Comparison of ENCODE assay signal across 28 mouse cellular contexts in the genomic region with DNA sequence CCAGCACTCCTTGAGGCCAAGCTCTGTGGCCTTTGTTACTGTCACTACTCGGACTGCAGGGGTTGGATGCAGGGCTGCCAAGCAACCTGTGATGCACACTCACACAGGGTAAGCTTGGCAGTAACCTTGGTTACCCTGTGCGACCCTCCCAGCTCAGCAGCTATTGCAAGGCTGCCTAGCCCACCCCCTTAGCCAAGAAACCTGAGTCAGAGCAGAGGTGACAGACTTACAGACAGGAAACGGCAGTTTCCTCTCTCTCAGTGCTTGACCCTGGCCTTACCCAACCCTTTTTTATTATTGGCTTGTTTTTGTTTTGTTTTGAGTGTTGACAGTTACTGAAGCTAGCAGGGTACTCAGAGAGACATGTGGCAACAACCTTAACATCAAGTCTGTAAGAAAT. TPM values are rescaled to one million over a fixed set of nuclear protein-coding genes. Genes with fewer than 3 reads are reported as not detected.
A peak's percentile ranks its signal among the peaks of the same experiment; 100 is the strongest.
DNase-seq lines count a peak whose midpoint lies in the region; ATAC-seq lines count a peak whose summit lies in the region.
"Had no signal": no experiment of that assay in that cellular context is flagged by ENCODE, and none has a peak within 500 bp of the region (broad histone marks: within the 10 kb centered on the region; RNA-seq: fewer than 3 reads in every experiment).

No protein-coding gene starts in this region.

- H3K9me3 ChIP-seq in limb, embryonic 12.5 days = no peaks in the 10 kb centered on the region
- no peaks in the 10 kb centered on the region for H3K9me3 ChIP-seq in limb, embryonic 10.5 days (replicated peaks)
- H3K9me3 ChIP-seq: hindbrain, embryonic 13.5 days; limb, embryonic 15.5 days; neural tube, embryonic 15.5 days; stomach, embryonic 15.5 days had no signal

- H3K27ac ChIP-seq in limb, embryonic 12.5 days = no peak overlapping the region
- no peak overlapping the region for H3K27ac ChIP-seq in limb, embryonic 10.5 days
- H3K27ac ChIP-seq: gastrocnemius, adult 2 months; hindbrain, embryonic 13.5 days; left cerebral cortex, adult 2 months; limb, embryonic 15.5 days; neural tube, embryonic 15.5 days; stomach, embryonic 15.5 days had no signal

- H3K27me3 ChIP-seq in limb, embryonic 12.5 days = no peaks in the 10 kb centered on the region
- H3K27me3 ChIP-seq in limb, embryonic 10.5 days (ENCODE audit: low read depth, poor library complexity, severe bottlenecking) = no peaks in the 10 kb centered on the region
- H3K27me3 ChIP-seq: hindbrain, embryonic 13.5 days; limb, embryonic 15.5 days; neural tube, embryonic 15.5 days; stomach, embryonic 15.5 days had no signal

- DNase-seq in limb, embryonic 10.5 days (ENCODE audit: low spot score) = no peak
- DNase-seq in CD4-positive, CD25-positive, alpha-beta regulatory T cell, adult 2 months (ENCODE audit: low read depth, low spot score) = peak; percentile 27
- DNase-seq in urinary bladder, postnatal 14 days (ENCODE audit: low spot score) = no peak
- no peak for DNase-seq in lung, postnatal 4 days
- DNase-seq: adrenal gland, adult 2 months; adrenal gland, postnatal 36 days; cerebellum, adult 18-20 months; embryo, embryonic 11 days; gastrocnemius, adult 2 months; heart, postnatal 14 days; kidney, adult 9 months; kidney, postnatal 10 days; lung, postnatal 36 days; midbrain, embryonic 14.5 days; retina, postnatal 1 day; right cerebral cortex, postnatal 25 days; thymus, postnatal 14 days had no signal

- ATAC-seq in limb, embryonic 12.5 days (ENCODE audit: insufficient number of reproducible peaks, insufficient read depth, low FRiP score, low TSS enrichment, low read depth) = 0 out of 2 replicates have a peak, but pooled peaks have one; percentile 41
- peak; percentile 43 for ATAC-seq in common myeloid progenitor, adult 5-6 weeks (replicated peaks; ENCODE audit: low read depth, poor library complexity, severe bottlenecking)
- peak; percentile 38 for ATAC-seq in megakaryocyte progenitor cell, adult 5-6 weeks (replicated peaks; ENCODE audit: poor library complexity)
- ATAC-seq: forebrain, embryonic 16.5 days; intestine, postnatal 0 days had no signal

- no peak overlapping the region for H3K4me2 ChIP-seq in limb, embryonic 12.5 days
- H3K4me2 ChIP-seq: hindbrain, embryonic 13.5 days; limb, embryonic 15.5 days; neural tube, embryonic 15.5 days; stomach, embryonic 15.5 days had no signal

- H3K9ac ChIP-seq in limb, embryonic 12.5 days (replicated peaks) = no peak overlapping the region; the same call in 1 of the 2 replicates
- H3K9ac ChIP-seq: hindbrain, embryonic 13.5 days; limb, embryonic 15.5 days; neural tube, embryonic 15.5 days; stomach, embryonic 15.5 days had no signal

- 0 out of 2 replicates have a peak, but pooled peaks cover 6% of the 10 kb centered on the region for H3K4me1 ChIP-seq in limb, embryonic 12.5 days (replicated peaks)
- H3K4me1 ChIP-seq in limb, embryonic 10.5 days = peaks cover 19% of the 10 kb centered on the region

- 38% methylated on average over 3 of the region's 3 CpGs for WGBS in limb, embryonic 12.5 days
- WGBS in limb, embryonic 10.5 days = 49% methylated on average over 3 of the region's 3 CpGs

- H3K4me3 ChIP-seq in limb, embryonic 12.5 days (replicated peaks) = no peak overlapping the region
- no peak overlapping the region for H3K4me3 ChIP-seq in limb, embryonic 10.5 days
- H3K4me3 ChIP-seq: erythroblast, embryonic 14.5 days; gastrocnemius, adult 2 months; hindbrain, embryonic 13.5 days; left cerebral cortex, adult 2 months; limb, embryonic 15.5 days; neural tube, embryonic 15.5 days; stomach, embryonic 15.5 days had no signal

- H3K36me3 ChIP-seq in limb, embryonic 12.5 days = peaks cover 75% of the 10 kb centered on the region
- peaks cover 61% of the 10 kb centered on the region for H3K36me3 ChIP-seq in limb, embryonic 10.5 days
- H3K36me3 ChIP-seq: stomach, embryonic 15.5 days had no signal

RNA-seq across cellular contexts. Expression of gene Katnal1, which starts 16.9 kb away (rescaled TPM):
- polyA plus RNA-seq in limb, embryonic 12.5 days (2016; fragmentation: Nextera tagmentation; extraction: Ambion mirVana) = 24.7 and 29.1 TPM in 2 replicates
- 15.4 and 19.3 TPM in 2 replicates for polyA plus RNA-seq in limb, embryonic 10.5 days (2016; fragmentation: Nextera tagmentation; extraction: Ambion mirVana)
- total RNA-seq in common myeloid progenitor, adult 5-6 weeks (2017) = 9.1 and 10.6 TPM in 2 replicates
- 5.6 and 6.5 TPM in 2 replicates for total RNA-seq in megakaryocyte progenitor cell, adult 5-6 weeks (2015)
- total RNA-seq in megakaryocyte progenitor cell, adult 5-6 weeks (2017) = 6.9 and 9.0 TPM in 2 replicates
